Mouse (Mus musculus): ENCODE data around the gene Dcun1d4.

Dcun1d4 gene

GRCm38 (mm10) chr5:73538586-73539298 is 57.9 kb downstream of the Dcun1d4 start:
- in situ Hi-C loops (cut with MboI; ENCODE audit: low pct_unique_long_range_greater_than_20kb in 1 of 2, low sequenced_read_pairs in 2 of 2, unreplicated experiment in 1 of 2) = no loop called here

DNA sequence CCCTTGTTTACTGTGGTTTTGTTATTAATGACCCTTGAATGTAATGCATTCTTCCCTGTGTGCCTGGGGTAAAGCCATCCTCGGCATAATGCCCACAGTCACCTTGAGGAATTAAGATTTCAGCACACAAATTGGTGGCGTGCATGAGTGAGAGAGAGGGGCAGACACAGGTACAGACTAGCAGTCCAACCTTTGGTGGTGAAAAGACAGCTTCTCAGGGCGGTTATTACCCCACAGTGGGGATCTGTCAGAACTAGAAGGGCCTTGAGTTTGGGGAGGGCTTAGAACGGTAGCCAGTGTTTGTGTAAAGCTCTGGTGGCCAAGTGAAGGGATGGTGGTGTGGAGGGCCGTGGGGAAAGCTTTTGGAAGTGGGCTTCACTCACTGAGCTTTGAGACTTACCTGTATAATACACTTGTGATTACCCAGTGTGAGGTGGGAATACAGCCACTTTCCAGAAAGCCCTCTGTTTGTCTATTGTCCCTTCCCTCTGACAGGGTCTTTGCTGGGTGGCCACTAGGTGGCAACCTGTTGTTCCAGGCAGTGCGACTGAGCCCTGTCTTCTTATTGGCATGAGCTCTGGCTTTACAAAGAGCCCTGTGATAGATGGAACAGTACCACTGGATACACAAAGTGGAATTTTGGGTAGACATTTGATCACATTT is 59.2 kb downstream of the Dcun1d4 start:
- in situ Hi-C loops (cut with MboI; ENCODE audit: low pct_unique_long_range_greater_than_20kb in 1 of 2, low sequenced_read_pairs in 2 of 2, unreplicated experiment in 1 of 2) = loop anchor here in 1 of 2 experiments (5.0 to 10.0 kb wide), 2 partner anchors 97 to 105 kb away; no protein-coding TSS in a partner anchor

- in situ Hi-C loops (cut with MboI; ENCODE audit: low pct_unique_long_range_greater_than_20kb in 1 of 2, low sequenced_read_pairs in 2 of 2, unreplicated experiment in 1 of 2) = loop anchor here in 1 of 2 experiments (5.0 to 10.0 kb wide), 2 partner anchors 97 to 106 kb away; no protein-coding TSS in a partner anchor
Observed at GRCm38 (mm10) chr5:73540511-73540871, 59.7 kb downstream of the Dcun1d4 start.

DNA sequence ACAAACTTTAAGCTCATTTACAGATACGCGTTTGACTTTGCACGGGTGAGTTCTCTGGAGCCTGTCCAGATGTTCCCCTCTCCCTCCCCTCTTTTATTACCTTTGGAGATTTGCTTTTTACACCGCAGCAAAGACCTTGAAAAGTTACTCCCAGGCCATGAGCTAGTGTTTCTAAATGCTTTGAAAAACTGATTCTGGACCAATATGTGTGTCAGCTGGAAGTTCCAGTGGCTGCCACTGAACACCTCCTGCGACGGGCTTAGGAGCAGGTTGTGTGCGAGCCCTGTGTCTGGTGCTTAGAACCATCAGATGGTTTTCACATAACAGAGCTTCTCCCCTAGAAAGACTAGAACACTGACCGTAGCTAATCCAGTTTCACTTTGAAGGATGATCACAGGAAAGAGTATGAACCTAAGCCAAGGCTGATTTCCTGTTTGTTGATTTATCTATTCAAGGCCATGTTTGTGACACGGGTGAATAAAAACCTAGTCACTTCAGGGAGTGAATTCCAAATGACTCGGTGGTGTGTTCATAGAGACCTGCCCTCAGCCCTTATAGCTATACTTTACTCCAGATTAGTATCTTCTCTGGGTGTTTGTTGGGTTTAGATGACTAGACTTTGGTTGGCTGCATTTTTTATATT is 63.4 kb downstream of the Dcun1d4 start:
- in situ Hi-C loops (cut with MboI; ENCODE audit: low pct_unique_long_range_greater_than_20kb in 1 of 2, low sequenced_read_pairs in 2 of 2, unreplicated experiment in 1 of 2) = loop anchor here in 1 of 2 experiments (5.0 to 10.0 kb wide), 2 partner anchors 93 to 109 kb away; no protein-coding TSS in a partner anchor

- in situ Hi-C loops (cut with MboI; ENCODE audit: low pct_unique_long_range_greater_than_20kb in 1 of 2, low sequenced_read_pairs in 2 of 2, unreplicated experiment in 1 of 2) = loop anchor here in 1 of 2 experiments (10.0 kb wide), 1 partner anchor 111 kb away; no protein-coding TSS in a partner anchor
Observed at GRCm38 (mm10) chr5:73545641-73546040, 64.8 kb downstream of the Dcun1d4 start.

DNA sequence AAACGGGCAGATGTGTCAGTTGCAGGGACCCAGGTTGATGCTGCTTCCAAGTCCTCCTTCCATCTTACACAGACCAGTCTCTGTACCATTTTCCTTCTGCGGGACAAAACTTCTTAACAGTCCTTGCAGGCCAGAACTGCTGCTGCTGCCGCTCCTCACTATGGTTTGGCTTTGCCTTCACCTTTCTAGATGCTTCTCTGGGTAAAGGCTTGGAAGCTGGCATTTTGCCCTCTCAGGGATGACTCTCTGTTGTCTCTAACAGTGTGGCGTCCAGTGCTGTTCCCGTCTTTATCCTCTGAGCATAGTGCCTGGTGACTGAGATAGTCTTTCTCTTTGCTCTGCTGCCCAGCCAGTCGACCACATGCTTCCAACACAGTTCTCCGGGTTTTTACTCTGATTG is 66.5 kb downstream of the Dcun1d4 start:
- in situ Hi-C loops (cut with MboI; ENCODE audit: low pct_unique_long_range_greater_than_20kb in 1 of 2, low sequenced_read_pairs in 2 of 2, unreplicated experiment in 1 of 2) = loop anchor here in 1 of 2 experiments (10.0 kb wide), 1 partner anchor 112 kb away; no protein-coding TSS in a partner anchor

- in situ Hi-C loops (cut with MboI; ENCODE audit: low pct_unique_long_range_greater_than_20kb in 1 of 2, low sequenced_read_pairs in 2 of 2, unreplicated experiment in 1 of 2) = loop anchor here in 1 of 2 experiments (10.0 kb wide), 1 partner anchor 113 kb away; no protein-coding TSS in a partner anchor
Observed at GRCm38 (mm10) chr5:73548237-73548636, 67.4 kb downstream of the Dcun1d4 start.

- in situ Hi-C loops (cut with MboI; ENCODE audit: low pct_unique_long_range_greater_than_20kb in 1 of 2, low sequenced_read_pairs in 2 of 2, unreplicated experiment in 1 of 2) = loop anchor here in 1 of 2 experiments (10.0 kb wide), 1 partner anchor 114 kb away; no protein-coding TSS in a partner anchor
Observed at GRCm38 (mm10) chr5:73548838-73549237, 68.0 kb downstream of the Dcun1d4 start.

DNA sequence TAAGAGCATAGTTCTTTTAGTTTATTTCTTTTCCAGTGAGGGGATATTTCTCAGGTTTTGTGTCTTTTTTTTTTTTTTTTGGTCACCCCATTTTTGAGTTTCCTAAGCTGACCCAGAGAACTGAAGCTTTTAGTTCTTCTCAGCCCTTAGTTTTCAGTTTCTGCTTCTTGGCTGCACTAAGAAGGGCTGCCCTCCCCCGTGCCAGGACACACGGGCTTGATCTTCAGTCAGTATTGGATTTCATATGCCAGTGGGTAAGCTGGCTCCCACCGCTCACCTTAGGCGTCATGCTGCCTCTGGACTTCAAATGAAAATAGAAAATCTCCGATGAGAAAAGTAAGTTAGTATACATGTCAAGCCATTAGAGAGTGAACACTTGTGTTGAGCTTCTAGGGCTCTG is 71.0 kb downstream of the Dcun1d4 start:
- in situ Hi-C loops (cut with MboI; ENCODE audit: low pct_unique_long_range_greater_than_20kb in 1 of 2, low sequenced_read_pairs in 2 of 2, unreplicated experiment in 1 of 2) = no loop called here

DNA sequence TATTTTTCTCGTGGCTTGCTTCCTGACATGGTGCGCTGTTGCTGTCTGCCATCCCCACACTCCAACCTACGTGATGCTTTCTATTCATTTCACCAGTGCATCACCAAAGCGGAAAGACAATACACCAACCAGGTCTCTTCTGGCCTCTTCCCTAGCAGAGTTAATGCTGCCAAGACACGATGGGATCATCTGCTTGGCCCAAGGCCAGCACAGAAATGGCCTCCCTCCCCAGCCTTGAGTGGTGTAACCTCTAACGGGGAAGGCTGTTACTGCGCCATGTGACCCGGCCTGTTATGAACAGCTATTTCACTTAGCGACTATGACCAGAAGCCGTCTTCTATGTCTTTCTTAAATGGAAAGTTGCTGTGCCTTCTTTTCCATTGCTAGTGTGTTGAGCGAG is 73.1 kb downstream of the Dcun1d4 start:
- in situ Hi-C loops (cut with MboI; ENCODE audit: low pct_unique_long_range_greater_than_20kb in 1 of 2, low sequenced_read_pairs in 2 of 2, unreplicated experiment in 1 of 2) = no loop called here

GRCm38 (mm10) chr5:73555096-73555852 is 74.5 kb downstream of the Dcun1d4 start:
- in situ Hi-C loops (cut with MboI; ENCODE audit: low pct_unique_long_range_greater_than_20kb in 1 of 2, low sequenced_read_pairs in 2 of 2, unreplicated experiment in 1 of 2) = no loop called here

GRCm38 (mm10) chr5:73556733-73557425 is 76.1 kb downstream of the Dcun1d4 start:
- in situ Hi-C loops (cut with MboI; ENCODE audit: low pct_unique_long_range_greater_than_20kb in 1 of 2, low sequenced_read_pairs in 2 of 2, unreplicated experiment in 1 of 2) = no loop called here

DNA sequence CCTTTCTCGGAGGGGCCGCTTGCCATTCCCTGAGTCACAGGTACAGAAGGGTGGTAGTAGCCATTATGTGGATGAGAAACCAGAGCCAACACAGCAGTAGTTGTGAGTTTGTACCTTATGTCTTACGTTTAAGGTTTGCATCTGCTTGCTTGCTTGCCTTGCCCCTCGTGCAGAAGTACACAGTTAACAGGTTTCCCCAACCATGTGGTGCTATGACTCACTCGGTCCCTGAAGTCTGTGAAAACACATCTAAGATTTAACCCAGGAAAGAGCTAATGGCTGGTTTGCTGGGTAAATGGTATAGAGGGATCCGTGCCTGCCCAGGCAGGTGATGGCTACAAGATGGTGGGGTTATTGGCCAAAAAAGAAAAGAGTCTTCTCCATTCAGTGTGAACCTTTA is 78.0 kb downstream of the Dcun1d4 start:
- in situ Hi-C loops (cut with MboI; ENCODE audit: low pct_unique_long_range_greater_than_20kb in 1 of 2, low sequenced_read_pairs in 2 of 2, unreplicated experiment in 1 of 2) = no loop called here

- in situ Hi-C loops (cut with MboI; ENCODE audit: low pct_unique_long_range_greater_than_20kb in 1 of 2, low sequenced_read_pairs in 2 of 2, unreplicated experiment in 1 of 2) = loop anchor here in 1 of 2 experiments (10.0 kb wide), 1 partner anchor 61 kb away; no protein-coding TSS in a partner anchor
Observed at GRCm38 (mm10) chr5:73564038-73564437, 83.2 kb downstream of the Dcun1d4 start.

DNA sequence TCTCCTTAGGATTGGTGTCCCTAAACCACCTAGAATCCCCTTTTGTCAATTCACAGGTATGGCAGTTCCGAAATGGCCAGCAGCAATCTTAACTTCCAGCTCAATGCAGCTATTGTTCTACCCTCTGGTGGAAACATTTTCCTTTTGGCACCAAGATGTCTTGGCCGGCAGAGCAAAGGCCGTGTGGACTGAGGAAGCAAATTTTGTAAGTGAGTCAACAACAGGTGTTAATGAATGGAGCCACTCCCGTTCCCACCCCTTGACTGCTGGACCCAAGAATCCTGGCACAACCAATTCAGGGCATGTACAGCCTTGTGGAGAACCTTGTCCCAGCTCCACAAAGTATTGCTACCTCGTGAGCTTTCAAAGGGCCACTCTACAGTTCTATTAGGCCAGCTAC is 85.3 kb downstream of the Dcun1d4 start:
- in situ Hi-C loops (cut with MboI; ENCODE audit: low pct_unique_long_range_greater_than_20kb in 1 of 2, low sequenced_read_pairs in 2 of 2, unreplicated experiment in 1 of 2) = loop anchor here in 1 of 2 experiments (10.0 kb wide), 1 partner anchor 59 kb away; no protein-coding TSS in a partner anchor

GRCm38 (mm10) chr5:73566892-73567291 is 86.1 kb downstream of the Dcun1d4 start:
- in situ Hi-C loops (cut with MboI; ENCODE audit: low pct_unique_long_range_greater_than_20kb in 1 of 2, low sequenced_read_pairs in 2 of 2, unreplicated experiment in 1 of 2) = loop anchor here in 1 of 2 experiments (10.0 kb wide), 1 partner anchor 58 kb away; no protein-coding TSS in a partner anchor

DNA sequence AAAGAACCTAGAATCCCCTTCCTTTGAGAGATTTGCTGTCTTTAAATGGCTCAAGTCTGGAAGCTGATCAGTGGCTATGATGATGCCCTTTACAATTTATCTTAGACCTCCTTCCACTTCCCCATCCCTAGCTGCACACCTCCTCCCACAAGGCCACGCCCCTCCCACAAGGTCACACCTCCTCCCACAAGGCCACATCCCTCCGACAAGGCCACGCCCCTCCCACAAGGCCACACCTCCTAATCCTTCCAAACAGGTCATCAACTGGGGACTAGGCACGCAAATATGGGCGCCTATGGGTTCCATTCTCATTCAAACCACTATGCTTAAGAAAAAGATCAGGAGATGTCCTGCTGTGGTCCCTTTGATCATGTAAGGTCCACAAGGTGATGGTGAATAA is 88.4 kb downstream of the Dcun1d4 start:
- in situ Hi-C loops (cut with MboI; ENCODE audit: low pct_unique_long_range_greater_than_20kb in 1 of 2, low sequenced_read_pairs in 2 of 2, unreplicated experiment in 1 of 2) = loop anchor here in 1 of 2 experiments (10.0 kb wide), 1 partner anchor 56 kb away; no protein-coding TSS in a partner anchor

Data from mouse embryonic stem cell (cell line).